Mouse (Mus musculus): ENCODE results near the gene Sertm1. TPM values are rescaled to one million over a fixed set of nuclear protein-coding genes. Genes with fewer than 3 reads are reported as not detected.

The Sertm1 gene
- polyA plus RNA-seq (2016; fragmentation: Nextera tagmentation; extraction: Ambion mirVana) = 0.12 and 0.17 TPM in 2 replicates

DNA sequence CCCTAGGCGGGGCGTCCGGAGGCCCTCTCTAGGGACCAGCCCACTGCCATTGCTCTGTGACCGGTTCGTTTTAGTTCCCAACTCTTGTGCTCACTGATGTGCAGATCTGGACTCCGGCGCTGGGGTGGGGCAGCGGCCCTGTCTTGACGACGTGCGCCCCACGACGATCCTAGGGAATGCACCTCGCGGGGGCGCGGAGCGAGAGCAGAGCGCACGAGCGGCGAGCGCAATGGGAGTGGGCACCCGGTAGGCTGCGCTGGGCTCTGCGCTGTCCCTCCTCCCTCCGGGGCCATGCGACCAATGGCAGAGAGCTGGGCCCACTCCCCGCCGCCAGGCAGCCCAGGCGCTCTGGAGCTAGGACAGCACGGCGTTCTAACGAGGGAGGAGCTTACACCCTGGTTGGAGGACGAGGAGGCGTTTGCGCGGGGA is at the start of gene Sertm1:
TSS of gene Sertm1 (minus strand) at position 245 of the 429 bp plus-strand sequence.
- WGBS = under 1% methylated on average over 38 of the region's 38 CpGs
- peak within 1 kb of the TSS; percentile 78 for H3K27ac ChIP-seq
- peak; percentile 81 for DNase-seq (ENCODE audit: low spot score)
- peak within 1 kb of the TSS; percentile 66 for H3K4me3 ChIP-seq
- H3K9me3 ChIP-seq = no peaks in the 10 kb centered on the region
- H3K4me1 ChIP-seq (replicated peaks) = peaks cover 20% of the 10 kb centered on the region
- H3K27me3 ChIP-seq (ENCODE audit: insufficient read depth, poor library complexity, severe bottlenecking) = peaks cover 53% of the 10 kb centered on the region
- no peaks in the 10 kb centered on the region for H3K36me3 ChIP-seq

DNA sequence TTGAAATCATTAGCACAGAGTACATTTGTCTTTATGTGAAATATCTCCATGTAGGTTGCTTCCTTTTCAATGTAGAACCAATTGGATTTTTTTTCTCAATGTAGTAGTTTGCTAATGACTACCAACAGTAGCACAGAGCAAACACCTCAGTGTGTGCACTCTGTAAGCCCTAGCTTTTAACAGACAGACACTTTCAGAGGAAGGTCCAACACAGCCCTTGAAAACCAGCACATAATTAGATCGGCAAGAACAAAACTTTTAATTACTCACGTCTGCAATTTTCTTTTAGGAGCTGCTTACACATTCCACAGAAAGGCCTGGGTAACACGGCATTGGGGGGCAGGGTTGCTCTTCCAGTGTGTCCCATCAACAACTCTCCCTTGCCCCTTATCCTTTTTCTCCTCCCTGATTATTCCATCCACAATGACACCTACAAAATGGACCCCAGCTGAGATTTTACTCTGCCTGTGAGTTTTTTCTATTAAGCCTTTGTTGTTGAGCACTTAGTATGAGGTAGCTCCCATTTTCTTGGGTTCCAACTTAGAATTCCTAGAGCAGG is 49.3 kb upstream of the Sertm1 start:
- no peaks in the 10 kb centered on the region for H3K9me3 ChIP-seq
- no peak for DNase-seq (ENCODE audit: low spot score)
- H3K27ac ChIP-seq = peak overlapping the region; percentile 45; the same call in 1 of the 2 replicates
- 24% methylated on average over 3 of the region's 3 CpGs for WGBS
- peaks cover 19% of the 10 kb centered on the region for H3K4me1 ChIP-seq (replicated peaks)
- H3K4me3 ChIP-seq = no peak overlapping the region
- H3K36me3 ChIP-seq = no peaks in the 10 kb centered on the region
- H3K27me3 ChIP-seq (ENCODE audit: insufficient read depth, poor library complexity, severe bottlenecking) = no peaks in the 10 kb centered on the region

DNA sequence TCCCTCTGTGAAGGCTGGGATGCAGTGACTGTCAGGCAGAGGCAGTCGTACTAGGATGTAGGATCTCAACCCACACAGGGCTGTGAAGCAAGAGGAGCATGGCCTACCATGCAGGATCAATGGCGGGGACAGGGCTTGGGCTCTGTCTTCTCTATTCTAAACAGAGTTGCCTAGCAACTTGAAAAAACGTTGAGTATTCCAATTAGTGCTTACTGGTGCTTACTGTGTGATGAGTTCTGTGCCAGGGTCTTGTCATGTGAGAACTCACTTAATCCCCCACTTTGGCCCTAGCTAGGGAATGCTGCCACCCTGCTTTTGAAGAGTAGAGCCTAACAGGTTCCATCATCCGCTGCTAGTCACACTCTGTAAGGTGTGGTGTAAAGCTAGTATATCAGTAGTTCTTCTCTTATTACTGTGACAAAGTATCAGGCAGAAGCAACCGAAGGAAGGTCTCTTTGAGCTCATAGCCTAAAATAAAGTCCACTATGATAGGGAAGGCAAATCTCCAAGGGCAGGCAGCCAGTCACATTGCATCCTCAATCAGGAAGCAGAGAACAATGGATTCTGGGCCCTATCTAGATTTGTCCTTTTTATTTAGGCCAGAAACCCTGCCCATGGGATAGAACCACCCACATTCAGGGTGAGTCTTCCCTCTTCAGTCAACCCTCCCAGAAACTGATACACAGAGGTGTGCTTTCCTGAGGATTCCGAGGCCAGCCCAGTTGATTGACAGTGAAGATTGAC is 27.6 kb upstream of the Sertm1 start:
- H3K27ac ChIP-seq = no peak overlapping the region
- no peaks in the 10 kb centered on the region for H3K36me3 ChIP-seq
- no peak for DNase-seq (ENCODE audit: low spot score)
- no peaks in the 10 kb centered on the region for H3K4me1 ChIP-seq (replicated peaks)
- H3K9me3 ChIP-seq = no peaks in the 10 kb centered on the region
- H3K27me3 ChIP-seq (ENCODE audit: insufficient read depth, poor library complexity, severe bottlenecking) = no peaks in the 10 kb centered on the region
- WGBS = 69% methylated on average over 6 of the region's 6 CpGs
- H3K4me3 ChIP-seq = no peak overlapping the region

DNA sequence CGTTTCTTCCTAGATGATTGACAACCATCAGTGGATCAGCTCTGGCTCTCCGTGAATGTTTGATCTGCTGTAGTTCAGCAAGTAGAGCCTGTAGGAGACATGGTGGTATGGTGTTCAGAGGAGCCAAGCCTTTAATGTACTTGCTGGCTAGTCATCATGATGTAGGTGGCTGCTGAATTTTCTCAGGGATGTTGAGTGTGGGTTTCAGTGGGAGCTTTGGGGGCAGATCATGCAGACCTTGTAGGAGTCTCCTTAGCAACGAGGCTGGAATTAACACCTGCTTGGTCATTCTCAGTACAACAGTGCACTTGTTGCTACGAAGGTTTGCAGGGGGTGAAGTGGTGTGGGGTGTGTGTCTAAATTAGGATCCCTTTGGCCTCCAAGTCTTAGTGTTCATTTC is 18.8 kb upstream of the Sertm1 start:
- Histone ChIP-seq H3K27ac (no peak overlapping the region), H3K27me3 (ENCODE audit: insufficient read depth, poor library complexity, severe bottlenecking) (no peaks in the 10 kb centered on the region), H3K9me3 (no peaks in the 10 kb centered on the region), H3K4me1 (replicated peaks) (no peaks in the 10 kb centered on the region), H3K4me3 (no peak overlapping the region), H3K36me3 (no peaks in the 10 kb centered on the region)
- no peak for DNase-seq (ENCODE audit: low spot score)
- 89% methylated on average over 4 of the region's 4 CpGs for WGBS

DNA sequence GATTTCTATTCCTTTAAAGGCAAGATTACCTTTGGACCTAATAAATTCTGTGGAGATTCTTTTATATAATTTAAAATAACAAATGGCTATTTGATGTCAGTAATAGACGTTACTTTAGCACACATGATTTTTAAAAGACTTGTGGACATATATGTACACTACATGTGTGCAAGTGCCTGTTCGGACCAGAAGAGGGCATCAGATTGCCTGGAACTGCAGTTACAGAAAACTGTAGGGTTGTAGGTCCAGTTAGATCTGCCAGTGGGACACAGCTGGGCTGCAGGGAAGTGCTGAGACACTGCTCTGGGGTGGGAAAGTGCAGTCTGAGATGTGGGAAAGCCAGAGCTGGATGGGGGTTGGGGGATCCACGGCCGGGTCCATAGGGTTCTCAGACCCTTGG is 16.9 kb upstream of the Sertm1 start:
- H3K36me3 ChIP-seq = no peaks in the 10 kb centered on the region
- no peak overlapping the region for H3K4me3 ChIP-seq
- WGBS = 87% methylated on average over 4 of the region's 4 CpGs
- H3K4me1 ChIP-seq (replicated peaks) = no peaks in the 10 kb centered on the region
- H3K9me3 ChIP-seq = no peaks in the 10 kb centered on the region
- H3K27ac ChIP-seq = no peak overlapping the region
- H3K27me3 ChIP-seq (ENCODE audit: insufficient read depth, poor library complexity, severe bottlenecking) = no peaks in the 10 kb centered on the region
- DNase-seq (ENCODE audit: low spot score) = no peak

DNA sequence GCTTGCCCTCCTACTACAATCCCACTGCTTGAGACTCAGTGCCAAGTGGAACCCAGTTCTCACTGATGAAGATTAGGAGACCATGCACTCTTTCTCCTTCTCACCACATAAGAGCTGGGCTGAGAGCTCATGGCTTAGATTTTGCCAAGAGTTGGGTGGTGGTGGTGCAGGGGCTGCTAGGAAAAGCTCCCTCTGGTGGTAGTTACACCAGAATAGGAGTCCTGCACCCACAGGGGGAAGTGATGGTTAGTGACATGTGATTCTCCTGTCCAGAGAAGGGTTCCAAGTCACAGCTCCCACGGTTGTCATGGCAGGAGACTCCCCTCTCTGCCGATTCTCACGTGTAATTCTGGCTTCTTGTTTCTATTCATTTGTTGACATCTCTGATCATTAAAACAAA is 4.7 kb upstream of the Sertm1 start:
- Histone ChIP-seq H3K27me3 (ENCODE audit: insufficient read depth, poor library complexity, severe bottlenecking) (peaks cover 26% of the 10 kb centered on the region), H3K27ac (no peak overlapping the region), H3K4me3 (no peak overlapping the region), H3K9me3 (no peaks in the 10 kb centered on the region), H3K36me3 (no peaks in the 10 kb centered on the region), H3K4me1 (replicated peaks) (peaks cover 12% of the 10 kb centered on the region)
- no peak for DNase-seq (ENCODE audit: low spot score)
- 67% methylated on average over 3 of the region's 3 CpGs for WGBS

DNA sequence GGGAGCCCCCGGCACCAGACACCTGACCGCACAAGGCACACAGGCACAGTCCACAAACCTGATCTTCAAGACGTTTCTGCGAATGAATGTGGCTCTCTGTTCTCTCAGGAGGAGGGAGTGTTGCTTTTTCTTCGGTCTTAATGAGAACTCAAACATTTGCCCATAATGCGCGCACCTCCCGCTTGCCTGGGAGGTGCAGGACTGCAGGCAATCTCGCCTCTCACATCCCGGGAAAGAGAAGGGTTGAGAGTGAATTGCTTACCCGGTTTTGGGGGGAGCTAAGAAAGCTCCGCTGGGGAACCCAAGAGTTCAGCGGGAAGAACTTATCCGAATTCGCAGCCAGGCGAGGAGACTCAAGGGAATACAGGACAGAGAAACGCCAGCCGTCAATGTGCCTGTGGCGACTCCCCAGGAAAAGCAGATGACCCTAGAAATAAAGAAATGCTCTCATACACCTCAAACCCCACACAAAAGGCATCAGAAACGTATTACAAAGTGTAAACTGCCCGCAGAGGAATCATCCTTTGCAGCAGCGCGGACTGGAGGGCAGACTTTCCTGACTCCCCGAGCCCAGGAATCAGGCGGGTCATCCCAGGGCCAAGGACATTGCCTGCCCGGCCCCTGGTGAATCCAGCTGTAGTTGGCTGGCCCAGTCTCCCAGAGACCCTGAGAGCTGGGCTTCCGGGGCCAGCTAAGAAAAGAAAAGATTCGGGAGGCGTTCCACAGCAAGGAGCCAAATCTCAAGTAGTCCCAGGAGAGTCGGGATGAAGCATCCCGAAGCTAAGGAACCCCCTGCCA is 643 bp downstream of the Sertm1 start:
- peaks cover 53% of the 10 kb centered on the region for H3K27me3 ChIP-seq (ENCODE audit: insufficient read depth, poor library complexity, severe bottlenecking)
- DNase-seq (ENCODE audit: low spot score) = peak; percentile 11
- H3K4me3 ChIP-seq = peak overlapping the region; percentile 66
- H3K36me3 ChIP-seq = no peaks in the 10 kb centered on the region
- peak overlapping the region; percentile 78 for H3K27ac ChIP-seq
- H3K9me3 ChIP-seq = no peaks in the 10 kb centered on the region
- H3K4me1 ChIP-seq (replicated peaks) = peaks cover 20% of the 10 kb centered on the region
- WGBS = 2% methylated on average over 31 of the region's 31 CpGs

DNA sequence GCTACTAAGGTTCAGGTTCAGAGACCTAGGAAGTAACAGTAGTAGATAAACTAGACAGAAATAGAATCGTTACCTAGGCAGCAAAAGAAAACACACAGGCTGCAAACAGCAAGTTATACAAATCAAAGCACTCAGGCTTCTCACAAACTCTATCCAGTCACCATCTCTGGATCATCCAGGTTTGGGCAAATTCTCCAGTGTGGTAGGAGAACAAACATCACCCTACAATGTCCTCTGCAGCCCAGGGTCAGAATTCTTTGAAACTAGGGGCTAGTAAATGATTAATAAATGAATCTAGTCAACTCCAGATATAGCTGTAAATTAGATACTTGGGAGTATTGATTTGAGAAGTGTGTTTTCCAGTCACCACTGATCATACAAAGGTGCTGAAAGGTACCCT is 6.8 kb downstream of the Sertm1 start:
- H3K27me3 ChIP-seq (ENCODE audit: insufficient read depth, poor library complexity, severe bottlenecking) = peaks cover 12% of the 10 kb centered on the region
- DNase-seq (ENCODE audit: low spot score) = no peak
- H3K27ac ChIP-seq = no peak overlapping the region
- WGBS = 88% methylated on average over 1 of the region's 1 CpGs
- H3K4me1 ChIP-seq (replicated peaks) = no peaks in the 10 kb centered on the region
- no peaks in the 10 kb centered on the region for H3K36me3 ChIP-seq
- H3K9me3 ChIP-seq = no peaks in the 10 kb centered on the region
- H3K4me3 ChIP-seq = no peak overlapping the region

DNA sequence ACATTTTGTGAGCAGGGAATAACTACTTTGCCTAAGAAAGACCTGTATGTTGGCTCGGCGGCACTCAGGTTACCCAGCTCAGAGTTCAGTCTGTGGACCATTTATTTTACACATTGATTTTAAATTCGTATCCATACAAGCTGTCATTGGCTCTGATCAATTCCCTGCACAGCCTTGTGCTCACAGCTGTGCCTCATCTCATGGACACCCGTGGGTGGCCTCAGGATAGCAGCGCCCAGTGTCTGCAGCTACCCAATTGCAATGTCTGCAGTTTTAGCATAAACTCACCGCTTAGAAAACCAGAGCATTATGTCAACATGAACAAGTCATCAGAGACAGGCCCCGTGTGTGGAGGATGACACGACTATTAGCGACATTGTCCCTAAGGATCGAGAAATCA is 17.7 kb downstream of the Sertm1 start:
- Histone ChIP-seq H3K4me3 (no peak overlapping the region), H3K27ac (no peak overlapping the region), H3K36me3 (no peaks in the 10 kb centered on the region), H3K4me1 (replicated peaks) (no peaks in the 10 kb centered on the region), H3K9me3 (no peaks in the 10 kb centered on the region), H3K27me3 (ENCODE audit: insufficient read depth, poor library complexity, severe bottlenecking) (no peaks in the 10 kb centered on the region)
- no peak for DNase-seq (ENCODE audit: low spot score)
- WGBS = 87% methylated on average over 10 of the region's 10 CpGs

DNA sequence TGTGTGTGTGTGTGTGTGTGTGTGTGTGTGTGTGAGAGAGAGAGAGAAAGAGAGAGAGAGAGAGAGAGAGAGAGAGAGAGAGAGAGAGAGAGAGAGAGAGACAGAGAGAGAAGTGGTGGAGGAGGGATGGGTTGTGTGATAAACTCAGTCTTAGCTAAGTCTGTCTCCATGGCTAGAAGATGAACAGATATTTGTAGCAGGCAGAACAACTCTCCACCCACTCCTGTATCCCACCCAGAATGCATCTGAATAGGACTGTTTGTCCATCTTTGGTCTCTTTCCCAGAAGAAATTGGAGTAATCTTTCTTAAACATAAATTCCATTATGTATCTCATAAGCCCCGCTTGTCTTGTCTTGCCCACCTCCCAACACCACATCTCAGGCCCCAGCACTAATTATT is 20.8 kb downstream of the Sertm1 start:
- WGBS = 98% methylated on average over 1 of the region's 1 CpGs
- no peak overlapping the region for H3K4me3 ChIP-seq
- H3K27me3 ChIP-seq (ENCODE audit: insufficient read depth, poor library complexity, severe bottlenecking) = no peaks in the 10 kb centered on the region
- no peak overlapping the region for H3K27ac ChIP-seq
- no peaks in the 10 kb centered on the region; the same call in 1 of the 2 replicates for H3K4me1 ChIP-seq (replicated peaks)
- H3K36me3 ChIP-seq = no peaks in the 10 kb centered on the region
- no peaks in the 10 kb centered on the region for H3K9me3 ChIP-seq
- DNase-seq (ENCODE audit: low spot score) = no peak

DNA sequence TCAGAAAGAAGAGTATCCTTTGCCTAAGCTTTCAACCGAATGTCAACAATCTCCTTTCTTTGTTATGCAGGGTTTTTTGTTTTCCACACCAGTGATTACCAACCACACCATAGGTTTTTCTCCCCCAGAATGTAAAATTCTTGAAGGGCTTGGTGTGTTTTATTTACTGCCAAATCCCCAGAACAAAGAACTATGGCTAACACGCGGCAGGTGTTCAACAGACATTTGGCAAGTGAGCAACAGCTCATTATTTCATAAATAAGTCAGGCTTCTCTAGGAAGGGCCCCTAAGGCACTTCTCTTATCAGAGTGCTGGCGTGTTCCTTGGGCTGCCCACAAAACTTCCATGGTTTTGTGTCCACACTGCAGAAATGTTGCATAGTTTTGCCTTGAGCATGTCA is 23.5 kb downstream of the Sertm1 start:
- H3K27me3 ChIP-seq (ENCODE audit: insufficient read depth, poor library complexity, severe bottlenecking) = no peaks in the 10 kb centered on the region
- no peak overlapping the region for H3K27ac ChIP-seq
- DNase-seq (ENCODE audit: low spot score) = no peak
- H3K9me3 ChIP-seq = no peaks in the 10 kb centered on the region
- H3K36me3 ChIP-seq = no peaks in the 10 kb centered on the region
- H3K4me3 ChIP-seq = no peak overlapping the region
- WGBS = 58% methylated on average over 4 of the region's 4 CpGs
- no peaks in the 10 kb centered on the region; the same call in 1 of the 2 replicates for H3K4me1 ChIP-seq (replicated peaks)

DNA sequence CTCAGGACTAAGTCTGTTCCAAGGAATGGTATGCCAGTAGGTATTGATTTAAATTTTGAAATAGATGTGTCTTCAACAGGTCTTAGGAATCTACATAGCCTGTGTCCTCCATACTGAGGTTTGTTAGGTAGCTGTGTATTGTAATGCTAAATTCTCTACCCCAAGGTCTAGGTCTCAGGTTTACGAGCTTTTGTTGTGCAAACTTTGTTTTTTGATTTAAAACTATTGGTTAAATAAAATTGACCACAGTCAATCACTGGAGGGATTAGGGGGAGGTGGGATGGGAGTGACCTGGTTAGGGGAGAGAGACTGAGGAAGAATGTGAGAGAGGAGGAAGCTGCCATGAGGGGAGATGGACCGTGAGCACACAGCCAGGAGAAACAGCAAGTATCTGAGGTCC is 29.2 kb downstream of the Sertm1 start:
- Histone ChIP-seq H3K9me3 (no peaks in the 10 kb centered on the region; the same call in 1 of the 2 replicates), H3K27me3 (ENCODE audit: insufficient read depth, poor library complexity, severe bottlenecking) (no peaks in the 10 kb centered on the region), H3K4me1 (replicated peaks) (no peaks in the 10 kb centered on the region), H3K27ac (no peak overlapping the region), H3K4me3 (no peak overlapping the region), H3K36me3 (no peaks in the 10 kb centered on the region)
- DNase-seq (ENCODE audit: low spot score) = no peak
- WGBS = 76% methylated on average over 2 of the region's 2 CpGs

Data from hindbrain, embryonic 10.5 days (tissue).